Mouse (Mus musculus): ENCODE results near the gene Fam178b. TPM values are rescaled to one million over a fixed set of nuclear protein-coding genes. Genes with fewer than 3 reads are reported as not detected.
A peak's percentile ranks its signal among the peaks of the same experiment; 100 is the strongest.
"Not testable (repeated sequence)": the region's sequence is repeated elsewhere in the genome, so short reads cannot be mapped to it uniquely, and the experiment has no call there.

Gene Fam178b
- total RNA-seq, 2 experiments from 2014 or later, result not detected

DNA sequence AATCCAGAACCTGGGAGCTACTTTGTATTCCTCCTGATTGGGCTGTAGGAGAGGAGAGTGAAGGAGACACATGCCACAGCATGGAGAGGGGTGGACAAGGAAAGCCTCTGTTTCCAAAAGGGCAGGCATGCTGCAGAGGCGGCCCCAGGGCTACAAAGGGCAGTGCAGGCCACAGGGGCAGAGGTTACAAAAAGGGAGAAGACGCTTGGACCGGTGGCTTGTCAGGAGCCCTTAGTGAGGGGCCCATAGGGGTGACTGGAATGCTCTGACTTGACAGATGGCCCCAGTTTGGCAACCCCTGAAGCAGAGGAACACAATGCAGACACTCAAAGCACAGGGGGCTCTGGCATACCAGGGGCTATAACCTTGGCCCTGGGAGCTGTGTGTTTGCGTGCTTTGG, 51.6 kb downstream of the Fam178b start:
- DNase-seq (ENCODE audit: low spot score in 2 of 2), result no peak

DNA sequence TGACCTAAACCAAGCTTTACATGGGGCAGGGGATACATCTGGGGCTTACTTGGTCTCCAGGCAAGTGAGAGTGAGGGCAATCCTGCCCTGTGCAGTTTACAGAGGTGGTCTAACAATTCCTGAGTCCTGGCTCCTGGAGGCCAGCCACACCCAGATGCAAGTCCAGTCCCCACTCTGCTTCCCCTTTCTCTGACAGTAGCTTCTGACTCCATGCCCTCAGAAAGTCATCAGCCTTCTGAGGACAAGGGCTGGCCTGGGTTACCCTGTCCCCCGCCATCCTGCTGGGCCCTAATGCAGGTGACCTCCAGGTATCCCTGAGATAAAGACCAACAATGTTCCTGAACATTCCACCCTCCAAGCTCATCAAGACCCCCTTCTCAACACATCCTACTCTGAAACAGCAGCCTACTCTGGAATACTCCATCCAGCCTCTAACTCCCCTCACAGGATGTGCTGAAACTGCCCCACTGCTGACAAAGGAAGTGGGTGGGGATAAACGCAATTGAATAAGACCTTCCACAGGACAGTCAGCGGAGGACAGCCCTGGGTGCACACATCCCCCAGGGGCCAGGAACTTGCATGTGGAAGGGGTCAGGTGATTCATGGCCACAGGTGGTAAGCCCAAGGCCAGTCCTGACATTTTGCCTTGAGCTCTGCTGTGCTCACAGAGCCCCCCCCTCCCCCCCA, 52.8 kb downstream of the Fam178b start:
- no peak for DNase-seq (ENCODE audit: low spot score in 2 of 2)

GRCm38 (mm10) chr1:36628585-36628984, 54.4 kb downstream of the Fam178b start:
- DNase-seq (ENCODE audit: low spot score in 2 of 2), result no peak

- no peak for DNase-seq (ENCODE audit: low spot score in 2 of 2)
Measured at GRCm38 (mm10) chr1:36625442-36625841, 57.5 kb downstream of the Fam178b start.

GRCm38 (mm10) chr1:36615958-36616357, 67.0 kb downstream of the Fam178b start:
- not testable (repeated sequence) for DNase-seq (ENCODE audit: low spot score in 2 of 2)

- DNase-seq (ENCODE audit: low spot score in 2 of 2), result no peak
Measured at GRCm38 (mm10) chr1:36615188-36615587, 67.8 kb downstream of the Fam178b start.

GRCm38 (mm10) chr1:36614584-36614983, 68.4 kb downstream of the Fam178b start:
- no peak for DNase-seq (ENCODE audit: low spot score in 2 of 2)

GRCm38 (mm10) chr1:36613374-36613895, 69.5 kb downstream of the Fam178b start:
- no peak for DNase-seq (ENCODE audit: low spot score in 2 of 2)

GRCm38 (mm10) chr1:36612362-36612761, 70.6 kb downstream of the Fam178b start:
- no peak for DNase-seq (ENCODE audit: low spot score in 2 of 2)

GRCm38 (mm10) chr1:36611449-36612123, 71.4 kb downstream of the Fam178b start:
- DNase-seq (ENCODE audit: low spot score in 2 of 2), result no peak

DNA sequence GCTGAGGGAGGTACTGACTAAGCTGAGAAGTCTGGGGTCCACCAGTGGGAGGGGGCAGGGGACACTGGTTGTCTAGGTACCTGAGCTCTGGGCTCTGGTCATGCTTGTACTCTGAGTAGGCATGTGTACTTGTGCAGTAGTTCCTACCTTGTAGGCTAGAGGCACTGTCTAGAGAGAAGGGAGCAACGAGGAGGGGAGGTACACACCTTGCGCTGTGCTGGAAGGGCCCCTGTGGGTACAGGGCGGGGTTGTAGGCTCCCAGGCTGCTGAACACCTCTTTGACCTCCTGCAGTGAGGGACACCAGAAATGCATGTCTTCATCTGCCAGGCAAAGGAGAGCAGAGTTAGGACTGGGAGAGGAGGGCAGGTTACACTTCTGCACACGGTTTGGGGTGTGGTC, 74.8 kb downstream of the Fam178b start:
- DNase-seq (ENCODE audit: low spot score in 2 of 2), result no peak

- DNase-seq (ENCODE audit: low spot score in 2 of 2), result peak; percentile 28 to 57
Measured at GRCm38 (mm10) chr1:36606951-36607350, 76.0 kb downstream of the Fam178b start.

DNA sequence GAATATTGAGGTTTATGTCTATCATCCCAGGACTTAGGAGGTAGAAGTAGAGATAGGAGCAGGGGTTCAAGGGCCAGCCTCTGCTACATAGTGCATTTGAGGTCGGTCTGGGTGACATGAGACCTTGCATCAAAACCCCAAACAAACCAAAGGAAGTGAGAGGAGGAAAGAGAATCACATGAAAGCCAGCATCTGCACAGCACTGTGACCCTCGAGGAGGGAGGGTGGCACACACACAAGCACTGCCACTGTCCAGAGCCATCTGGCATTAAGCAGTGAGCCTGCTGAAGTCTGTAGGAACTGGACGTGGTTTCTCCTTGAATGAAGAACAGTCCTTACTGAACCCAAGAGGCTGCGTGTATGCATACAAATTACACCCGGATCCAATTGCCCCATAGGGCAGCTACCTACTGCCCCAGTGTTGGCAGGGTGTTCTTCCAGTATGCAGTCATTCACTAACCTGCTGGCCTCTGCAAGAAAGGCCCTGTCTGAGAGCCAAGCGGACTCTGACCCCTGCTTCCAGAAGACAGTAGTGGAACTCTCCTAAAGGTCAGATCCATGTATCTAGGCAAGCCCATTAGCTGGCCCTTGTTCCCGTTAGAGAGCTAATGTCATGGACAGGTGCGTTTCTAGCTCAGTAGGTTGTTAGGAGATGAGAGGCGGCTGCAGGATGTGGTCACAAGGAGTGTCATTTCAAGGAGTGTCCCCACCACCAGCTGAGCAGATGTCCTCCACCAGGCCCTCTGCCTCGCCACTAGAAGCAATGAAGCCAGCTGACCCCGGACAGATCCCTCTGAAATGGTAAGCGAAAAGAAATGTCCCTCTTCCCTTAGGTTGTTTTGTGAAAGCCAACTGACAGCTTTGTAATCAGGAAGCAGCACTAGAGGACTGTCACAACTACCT, 78.5 kb downstream of the Fam178b start:
- no peak for DNase-seq (ENCODE audit: low spot score in 2 of 2)

GRCm38 (mm10) chr1:36603361-36603760, 79.6 kb downstream of the Fam178b start:
- DNase-seq (ENCODE audit: low spot score in 2 of 2), result peak in 1 of 2 experiments; percentile 61

DNA sequence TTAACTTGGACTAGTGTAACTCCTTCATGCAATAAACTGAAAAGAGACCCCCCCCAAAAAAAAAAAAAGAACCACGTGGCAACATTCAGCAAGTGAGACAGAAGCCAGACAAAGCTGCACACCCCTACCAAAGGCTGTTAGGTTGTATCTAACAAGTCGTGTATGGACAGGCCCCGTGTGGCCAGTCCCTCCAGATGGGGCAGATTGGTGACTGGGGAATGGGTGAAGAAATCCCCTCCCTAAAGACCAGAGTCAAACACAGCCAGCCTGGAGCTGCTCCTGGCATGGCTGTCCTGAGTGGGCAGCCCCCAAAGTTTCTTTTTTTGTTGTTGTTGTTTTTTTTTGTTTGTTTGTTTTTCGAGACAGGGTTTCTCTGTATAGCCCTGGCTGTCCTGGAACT, 80.7 kb downstream of the Fam178b start:
- no peak for DNase-seq (ENCODE audit: low spot score in 2 of 2)

- no peak for DNase-seq (ENCODE audit: low spot score in 2 of 2)
Measured at GRCm38 (mm10) chr1:36598411-36598810, 84.6 kb downstream of the Fam178b start.

DNA sequence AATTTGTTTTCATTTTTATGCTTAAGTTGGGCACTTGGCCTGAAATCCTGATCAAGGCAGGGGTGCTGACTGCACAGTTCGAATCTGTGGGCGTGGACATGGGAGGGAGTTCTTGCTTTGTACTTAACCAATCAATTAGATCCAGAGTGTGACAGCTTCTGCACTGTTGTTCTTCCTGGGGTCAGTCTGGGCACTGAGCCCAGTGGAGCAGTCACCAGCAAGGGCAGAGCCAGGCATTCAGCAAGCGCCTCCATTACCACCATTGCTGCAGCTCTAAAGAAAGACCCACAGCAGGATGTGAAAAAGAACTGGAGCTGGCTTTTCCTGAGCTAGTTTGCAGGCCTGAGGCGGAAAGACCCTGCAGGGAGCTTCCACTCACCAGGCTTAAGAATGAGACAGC, 86.9 kb downstream of the Fam178b start:
- DNase-seq (ENCODE audit: low spot score in 2 of 2), result peak in 1 of 2 experiments; percentile 35

DNA sequence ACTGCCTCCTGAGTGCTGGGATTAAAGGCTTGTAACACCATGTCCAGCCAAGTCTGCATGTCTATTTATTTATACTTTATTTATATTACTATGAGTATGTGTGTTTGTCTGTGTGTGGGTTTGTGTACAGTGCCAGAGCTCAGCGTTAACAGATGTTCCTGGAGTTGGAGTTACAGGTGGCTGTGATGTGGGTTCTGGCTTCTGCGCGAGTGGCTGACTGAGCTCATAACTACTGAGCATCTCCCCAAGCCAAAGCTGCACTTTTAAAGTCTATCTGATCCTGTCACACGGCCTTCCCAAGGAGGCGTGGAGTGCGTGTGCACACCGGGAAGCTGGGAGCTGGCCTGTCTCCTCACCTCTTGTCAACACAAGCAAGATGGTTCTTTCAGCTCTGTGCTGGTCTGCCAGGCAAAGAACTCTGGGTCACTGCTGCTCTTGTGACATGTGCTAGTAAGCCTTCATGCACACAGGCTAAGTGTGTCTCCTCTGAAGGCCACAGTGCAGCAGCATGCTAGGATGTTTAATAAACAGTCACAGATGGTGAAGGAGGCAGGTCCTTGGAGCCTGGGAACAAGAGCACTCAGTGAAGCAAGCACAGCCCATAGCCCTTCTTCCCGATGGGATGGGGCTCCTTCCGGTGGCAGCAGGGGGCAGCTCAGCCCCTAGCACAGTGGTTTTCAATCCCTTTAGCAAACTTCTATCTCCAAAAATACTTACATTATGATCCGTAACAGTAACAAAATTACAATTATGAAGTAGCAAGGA, 87.6 kb downstream of the Fam178b start:
- DNase-seq (ENCODE audit: low spot score in 2 of 2), result no peak

DNA sequence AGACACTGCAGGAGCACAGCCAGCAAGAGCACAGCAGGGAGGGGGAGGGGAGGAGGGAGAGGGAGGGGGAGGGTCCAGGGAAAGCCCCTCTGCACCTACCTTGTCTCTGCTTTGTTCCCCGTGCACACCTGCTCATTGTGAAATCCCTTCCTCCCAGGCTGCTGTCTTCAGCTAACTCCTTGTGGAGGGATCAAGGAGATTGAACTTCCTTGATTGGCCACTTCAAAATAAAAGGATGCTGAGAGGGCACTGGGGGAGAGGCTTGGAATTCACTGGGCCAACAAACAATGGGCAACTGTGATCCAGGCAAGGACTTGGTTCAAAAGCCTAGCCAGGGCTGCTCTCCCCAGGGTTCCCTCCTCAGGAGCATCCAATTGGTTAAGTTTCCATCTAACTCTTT, 89.9 kb downstream of the Fam178b start:
- no peak for DNase-seq (ENCODE audit: low spot score in 2 of 2)

- no peak for DNase-seq (ENCODE audit: low spot score in 2 of 2)
Measured at GRCm38 (mm10) chr1:36591408-36591807, 91.6 kb downstream of the Fam178b start.

DNA sequence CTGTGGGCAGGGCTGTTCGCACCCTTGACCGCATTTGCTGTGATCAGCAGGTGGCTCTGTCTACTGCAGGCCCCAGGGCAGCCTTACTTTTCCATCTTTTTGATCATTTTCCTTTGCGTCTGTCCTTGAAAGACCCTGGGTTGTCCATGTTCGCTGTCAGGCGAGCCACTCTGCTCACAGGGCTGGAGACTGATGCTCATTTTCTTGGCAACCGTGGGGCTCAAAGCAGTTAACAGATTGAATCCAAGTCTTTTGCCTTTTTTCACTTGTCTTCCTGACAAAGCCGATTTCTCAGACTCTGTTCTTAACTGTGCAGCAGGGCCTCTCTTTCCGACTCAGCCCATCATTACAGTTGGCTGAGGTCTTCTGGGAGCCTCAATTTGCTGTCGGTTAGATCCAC, 92.3 kb downstream of the Fam178b start:
- no peak for DNase-seq (ENCODE audit: low spot score in 2 of 2)
